Mouse (Mus musculus): ENCODE measurements around the gene Grb10. TPM values are rescaled to one million over a fixed set of nuclear protein-coding genes. Genes with fewer than 3 reads are reported as not detected.

Gene Grb10
- polyA plus RNA-seq, 1 experiment from 2014 or later, result not detected

- Histone ChIP-seq H3K79me2 (ENCODE audit: inconsistent target) (no peaks in the 10 kb centered on the region), H3K27ac (no peak overlapping the region), H3K36me3 (ENCODE audit: inconsistent target) (no peaks in the 10 kb centered on the region), H3K4me3 (ENCODE audit: inconsistent target) (no peak overlapping the region)
- WGBS (ENCODE audit: missing documents), result 57% methylated on average over 3 of the region's 3 CpGs
Observed at GRCm38 (mm10) chr11:12039098-12039497, 615 bp upstream of the Grb10 start.

DNA sequence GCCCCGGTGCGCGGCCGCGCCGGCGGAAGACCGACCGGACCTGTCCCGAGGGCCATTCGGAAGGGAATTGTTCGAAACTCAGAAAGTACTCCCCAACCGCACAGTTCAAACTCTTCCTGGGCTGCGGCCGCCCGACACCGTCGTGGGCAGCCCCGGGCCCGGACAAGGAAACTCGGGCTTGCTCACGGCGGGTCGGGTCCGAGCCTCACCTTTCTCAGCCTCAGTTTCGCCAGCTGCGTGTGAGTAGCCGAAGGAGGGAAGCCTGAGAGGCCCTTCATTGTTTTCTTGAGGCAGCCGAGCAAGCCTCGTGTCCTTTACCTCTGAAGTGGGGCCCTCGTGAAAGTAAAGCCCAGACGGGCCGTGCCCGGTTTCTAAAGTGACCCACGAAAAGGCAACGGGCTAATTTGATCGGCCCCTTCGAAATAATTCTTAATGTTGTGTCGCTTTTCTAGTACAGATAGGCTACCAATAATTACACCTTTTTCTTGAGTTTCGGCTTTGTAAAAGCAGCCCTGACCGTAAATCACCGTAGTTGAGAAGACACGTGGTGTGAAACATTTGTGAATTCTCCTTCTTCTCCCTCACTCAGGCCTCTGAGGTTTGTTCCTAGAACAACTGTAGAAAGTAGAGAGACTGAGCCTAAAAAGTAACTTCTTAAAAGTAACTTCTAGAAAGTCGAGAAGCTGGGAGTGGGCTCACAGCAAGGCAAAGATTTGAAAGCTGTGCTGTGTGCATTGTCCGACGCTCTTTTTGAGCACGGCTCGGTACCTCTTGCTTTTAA lies 604 bp downstream of the Grb10 start:
- WGBS (ENCODE audit: missing documents), result 11% methylated on average over 48 of the region's 48 CpGs
- H3K4me3 ChIP-seq (ENCODE audit: inconsistent target), result no peak overlapping the region
- no peak overlapping the region for H3K27ac ChIP-seq
- H3K36me3 ChIP-seq (ENCODE audit: inconsistent target), result no peaks in the 10 kb centered on the region
- H3K79me2 ChIP-seq (ENCODE audit: inconsistent target), result no peaks in the 10 kb centered on the region

GRCm38 (mm10) chr11:12037075-12037686 lies 1.3 kb downstream of the Grb10 start:
- Histone ChIP-seq H3K36me3 (ENCODE audit: inconsistent target) (no peaks in the 10 kb centered on the region), H3K79me2 (ENCODE audit: inconsistent target) (no peaks in the 10 kb centered on the region), H3K4me3 (ENCODE audit: inconsistent target) (no peak overlapping the region), H3K27ac (no peak overlapping the region)
- WGBS (ENCODE audit: missing documents), result 2% methylated on average over 60 of the region's 93 CpGs

DNA sequence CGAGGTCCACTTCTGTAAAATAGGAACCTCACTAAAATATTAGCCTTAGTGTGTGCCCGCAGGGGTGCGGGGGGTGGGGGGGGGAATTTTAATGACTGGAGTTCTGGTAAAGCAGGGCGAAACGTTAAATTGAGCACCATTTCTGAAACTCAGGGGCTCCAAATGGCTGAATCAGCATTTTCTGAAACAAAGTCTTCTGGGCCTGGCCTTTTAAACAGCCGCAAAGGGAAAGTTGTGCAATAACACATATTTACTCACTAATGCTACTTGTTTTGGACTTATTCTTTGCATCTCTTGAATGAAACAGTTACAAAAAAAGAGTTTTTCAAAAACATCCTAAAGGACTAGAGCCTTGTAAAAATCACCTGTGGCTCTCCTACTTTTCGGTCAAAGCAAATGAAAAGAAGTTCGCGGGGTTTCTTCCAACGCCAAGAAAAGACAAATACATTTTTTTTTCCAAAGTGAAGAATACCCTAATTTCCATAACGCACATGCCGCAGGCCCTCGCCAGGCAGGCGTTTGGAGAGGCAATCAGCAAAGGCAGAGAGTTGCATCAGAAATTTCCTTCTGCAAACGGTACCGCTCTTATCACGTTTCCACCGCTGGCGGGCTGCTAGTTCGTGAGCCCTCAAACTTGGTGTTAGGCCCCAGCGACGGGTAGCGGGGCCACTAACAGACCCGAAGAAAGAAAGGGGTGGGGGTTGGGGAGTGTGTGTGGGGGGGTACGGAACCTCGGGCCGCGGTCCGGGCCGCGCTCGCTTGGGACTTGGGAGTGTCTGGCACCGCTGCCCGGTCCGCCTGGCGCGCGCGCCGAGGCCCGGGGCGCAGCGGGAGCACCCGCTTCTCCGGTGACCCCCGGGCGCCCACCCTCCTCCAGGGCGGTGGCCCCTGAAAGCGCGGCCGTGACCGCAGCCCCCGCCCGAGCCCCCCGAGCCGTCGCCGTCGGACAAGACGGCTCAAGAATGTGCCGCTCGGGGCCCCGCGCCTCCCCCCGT lies 2.3 kb downstream of the Grb10 start:
- WGBS (ENCODE audit: missing documents), result 5% methylated on average over 62 of the region's 65 CpGs
- Histone ChIP-seq H3K4me3 (ENCODE audit: inconsistent target) (no peak overlapping the region), H3K79me2 (ENCODE audit: inconsistent target) (no peaks in the 10 kb centered on the region), H3K36me3 (ENCODE audit: inconsistent target) (no peaks in the 10 kb centered on the region), H3K27ac (no peak overlapping the region)

GRCm38 (mm10) chr11:12035324-12035723 lies 3.2 kb downstream of the Grb10 start:
- Histone ChIP-seq H3K36me3 (ENCODE audit: inconsistent target) (no peaks in the 10 kb centered on the region), H3K27ac (no peak overlapping the region), H3K4me3 (ENCODE audit: inconsistent target) (no peak overlapping the region), H3K79me2 (ENCODE audit: inconsistent target) (no peaks in the 10 kb centered on the region)
- WGBS (ENCODE audit: missing documents), result 41% methylated on average over 12 of the region's 12 CpGs

DNA sequence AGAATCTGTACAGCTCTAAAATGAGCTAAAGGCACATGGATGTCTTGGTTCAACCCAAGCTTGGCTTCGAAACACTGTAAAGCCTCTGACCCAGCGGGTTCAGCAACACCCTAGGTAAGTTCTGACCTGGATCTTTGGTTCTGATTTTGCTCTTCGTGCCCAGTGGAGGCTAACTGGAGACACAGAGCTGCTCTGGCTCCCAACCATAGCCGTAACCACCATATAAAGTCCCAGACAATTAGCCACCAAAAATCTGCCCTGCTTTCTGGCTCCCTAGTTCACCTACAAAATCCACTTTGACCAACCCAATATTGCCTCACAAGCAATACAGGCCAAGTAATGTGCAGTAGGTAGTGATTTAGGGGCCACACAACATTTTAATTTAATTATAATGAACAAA lies 3.7 kb downstream of the Grb10 start:
- H3K36me3 ChIP-seq (ENCODE audit: inconsistent target), result no peaks in the 10 kb centered on the region
- no peaks in the 10 kb centered on the region for H3K79me2 ChIP-seq (ENCODE audit: inconsistent target)
- 88% methylated on average over 4 of the region's 4 CpGs for WGBS (ENCODE audit: missing documents)
- H3K4me3 ChIP-seq (ENCODE audit: inconsistent target), result no peak overlapping the region
- H3K27ac ChIP-seq, result no peak overlapping the region

GRCm38 (mm10) chr11:12034371-12034770 lies 4.1 kb downstream of the Grb10 start:
- H3K36me3 ChIP-seq (ENCODE audit: inconsistent target), result no peaks in the 10 kb centered on the region
- WGBS (ENCODE audit: missing documents), result 80% methylated on average over 5 of the region's 5 CpGs
- no peak overlapping the region for H3K27ac ChIP-seq
- no peaks in the 10 kb centered on the region for H3K79me2 ChIP-seq (ENCODE audit: inconsistent target)
- H3K4me3 ChIP-seq (ENCODE audit: inconsistent target), result no peak overlapping the region

GRCm38 (mm10) chr11:12032831-12033230 lies 5.7 kb downstream of the Grb10 start:
- Histone ChIP-seq H3K27ac (no peak overlapping the region), H3K36me3 (ENCODE audit: inconsistent target) (no peaks in the 10 kb centered on the region), H3K4me3 (ENCODE audit: inconsistent target) (no peak overlapping the region), H3K79me2 (ENCODE audit: inconsistent target) (no peaks in the 10 kb centered on the region)
- 62% methylated on average over 5 of the region's 5 CpGs for WGBS (ENCODE audit: missing documents)

DNA sequence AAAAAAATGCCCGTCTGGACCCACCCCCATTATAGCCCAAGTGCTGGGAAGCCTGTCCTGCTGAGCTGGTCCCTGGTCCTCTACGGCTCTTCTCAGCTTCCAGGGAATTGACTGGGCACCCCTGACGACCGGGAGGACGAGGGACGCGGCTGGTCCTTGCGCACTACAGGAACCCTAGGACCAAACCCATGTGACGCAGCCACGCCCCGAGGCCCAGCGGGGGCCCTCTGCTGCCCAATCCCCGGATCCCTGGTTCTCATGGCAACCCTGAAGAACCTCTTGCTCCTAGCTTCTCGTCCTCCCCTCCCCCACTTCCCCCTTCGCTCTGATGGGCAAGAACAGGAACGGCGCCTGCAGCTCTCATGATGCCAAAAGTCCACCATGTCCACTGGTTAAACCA lies 11.8 kb downstream of the Grb10 start:
- no peak overlapping the region for H3K27ac ChIP-seq
- WGBS (ENCODE audit: missing documents), result 57% methylated on average over 17 of the region's 17 CpGs
- H3K79me2 ChIP-seq (ENCODE audit: inconsistent target), result no peaks in the 10 kb centered on the region
- no peak overlapping the region for H3K4me3 ChIP-seq (ENCODE audit: inconsistent target)
- no peaks in the 10 kb centered on the region for H3K36me3 ChIP-seq (ENCODE audit: inconsistent target)

GRCm38 (mm10) chr11:12025756-12026593 lies 12.5 kb downstream of the Grb10 start:
- Histone ChIP-seq H3K79me2 (ENCODE audit: inconsistent target) (no peaks in the 10 kb centered on the region), H3K27ac (no peak overlapping the region), H3K4me3 (ENCODE audit: inconsistent target) (no peak overlapping the region), H3K36me3 (ENCODE audit: inconsistent target) (no peaks in the 10 kb centered on the region)
- WGBS (ENCODE audit: missing documents), result 48% methylated on average over 101 of the region's 108 CpGs

- no peak overlapping the region for H3K4me3 ChIP-seq (ENCODE audit: inconsistent target)
- no peaks in the 10 kb centered on the region for H3K36me3 ChIP-seq (ENCODE audit: inconsistent target)
- no peak overlapping the region for H3K27ac ChIP-seq
- 49% methylated on average over 31 of the region's 32 CpGs for WGBS (ENCODE audit: missing documents)
- H3K79me2 ChIP-seq (ENCODE audit: inconsistent target), result no peaks in the 10 kb centered on the region
Observed at GRCm38 (mm10) chr11:12025392-12025755, 13.1 kb downstream of the Grb10 start.

DNA sequence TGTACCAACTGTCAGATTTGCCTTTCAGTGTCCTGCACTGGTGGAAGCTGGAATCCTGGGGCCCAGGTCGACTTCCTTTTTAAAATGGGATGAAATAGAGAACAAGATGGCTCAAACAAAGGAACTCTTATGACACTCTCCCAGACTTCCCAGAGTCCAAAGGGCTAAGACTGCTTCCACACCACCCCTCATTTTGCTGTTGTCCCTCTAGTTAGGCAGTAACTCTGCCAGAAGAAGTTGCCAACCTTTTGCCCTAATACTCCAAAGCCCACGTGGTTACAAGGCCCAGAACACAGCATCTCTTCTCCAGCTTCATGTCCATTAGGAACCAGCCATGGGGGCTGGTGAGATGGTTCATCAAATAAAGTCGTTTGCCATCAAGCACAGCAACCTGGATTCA lies 15.4 kb downstream of the Grb10 start:
- Histone ChIP-seq H3K79me2 (ENCODE audit: inconsistent target) (no peaks in the 10 kb centered on the region), H3K36me3 (ENCODE audit: inconsistent target) (no peaks in the 10 kb centered on the region), H3K4me3 (ENCODE audit: inconsistent target) (no peak overlapping the region), H3K27ac (no peak overlapping the region)
- WGBS (ENCODE audit: missing documents), result 47% methylated on average over 3 of the region's 3 CpGs

GRCm38 (mm10) chr11:12019651-12020050 lies 18.8 kb downstream of the Grb10 start:
- Histone ChIP-seq H3K27ac (no peak overlapping the region), H3K4me3 (ENCODE audit: inconsistent target) (no peak overlapping the region), H3K79me2 (ENCODE audit: inconsistent target) (no peaks in the 10 kb centered on the region), H3K36me3 (ENCODE audit: inconsistent target) (no peaks in the 10 kb centered on the region)
- 75% methylated on average over 1 of the region's 1 CpGs for WGBS (ENCODE audit: missing documents)

GRCm38 (mm10) chr11:12018604-12019003 lies 19.9 kb downstream of the Grb10 start:
- 86% methylated on average over 4 of the region's 4 CpGs for WGBS (ENCODE audit: missing documents)

More at GRCm38 (mm10) chr11:12018604-12019003, 19.9 kb downstream of the Grb10 start:
- no peak overlapping the region for H3K4me3 ChIP-seq (ENCODE audit: inconsistent target)
- H3K27ac ChIP-seq, result no peak overlapping the region
- no peaks in the 10 kb centered on the region for H3K36me3 ChIP-seq (ENCODE audit: inconsistent target)
- H3K79me2 ChIP-seq (ENCODE audit: inconsistent target), result no peaks in the 10 kb centered on the region

All from macrophage (primary cell).